Mouse (Mus musculus): ENCODE data around the gene Abcf3. TPM values are rescaled to one million over a fixed set of nuclear protein-coding genes. Genes with fewer than 3 reads are reported as not detected.

The Abcf3 gene
- polyA plus RNA-seq, 1 experiment from 2014 or later = 50.9 TPM

DNA sequence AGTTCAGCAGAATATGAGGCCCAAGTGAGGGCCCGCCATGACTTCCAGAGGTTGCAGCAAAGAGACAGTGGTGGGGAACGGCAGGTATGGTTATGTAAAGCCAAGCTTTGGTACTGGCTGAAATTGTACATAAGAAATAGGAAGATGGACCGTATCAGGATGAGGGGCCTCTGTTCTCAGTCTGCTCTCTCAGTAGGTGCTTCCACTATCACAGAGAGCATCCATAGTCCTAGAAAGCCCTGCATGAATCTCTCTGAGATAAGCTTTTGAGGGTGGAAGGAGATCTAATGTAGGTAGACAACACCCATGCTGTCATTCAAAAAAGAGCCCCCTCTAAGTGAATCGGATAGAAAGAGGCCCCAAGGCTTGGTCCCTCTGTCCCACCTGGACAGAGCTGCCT lies 47.4 kb downstream of the Abcf3 start:
- H3K36me3 ChIP-seq (ENCODE audit: control insufficient read depth, insufficient read depth, low read length) = no peaks in the 10 kb centered on the region
- H3K9me3 ChIP-seq (ENCODE audit: control insufficient read depth, low read length) = no peaks in the 10 kb centered on the region
- 66% methylated on average over 4 of the region's 4 CpGs for whole genome bisulfite sequencing
- H3K4me3 ChIP-seq (ENCODE audit: low read depth, low read length) = no peak overlapping the region
- peak overlapping the region; percentile 27 for H3K4me2 ChIP-seq
- DNase-seq (ENCODE audit: low spot score) = no peak
- peak; percentile 52 for ATAC-seq (replicated peaks; ENCODE audit: low FRiP score)
- no peak overlapping the region for H3K9ac ChIP-seq (ENCODE audit: low read depth, low read length)
- H3K27me3 ChIP-seq (replicated peaks; ENCODE audit: control insufficient read depth, insufficient read depth, low read length) = peaks cover 38% of the 10 kb centered on the region
- peaks cover 31% of the 10 kb centered on the region for H3K4me1 ChIP-seq (replicated peaks; ENCODE audit: control insufficient read depth, insufficient read depth, low read length)
- no peak overlapping the region for H3K27ac ChIP-seq (ENCODE audit: low read depth, low read length)

DNA sequence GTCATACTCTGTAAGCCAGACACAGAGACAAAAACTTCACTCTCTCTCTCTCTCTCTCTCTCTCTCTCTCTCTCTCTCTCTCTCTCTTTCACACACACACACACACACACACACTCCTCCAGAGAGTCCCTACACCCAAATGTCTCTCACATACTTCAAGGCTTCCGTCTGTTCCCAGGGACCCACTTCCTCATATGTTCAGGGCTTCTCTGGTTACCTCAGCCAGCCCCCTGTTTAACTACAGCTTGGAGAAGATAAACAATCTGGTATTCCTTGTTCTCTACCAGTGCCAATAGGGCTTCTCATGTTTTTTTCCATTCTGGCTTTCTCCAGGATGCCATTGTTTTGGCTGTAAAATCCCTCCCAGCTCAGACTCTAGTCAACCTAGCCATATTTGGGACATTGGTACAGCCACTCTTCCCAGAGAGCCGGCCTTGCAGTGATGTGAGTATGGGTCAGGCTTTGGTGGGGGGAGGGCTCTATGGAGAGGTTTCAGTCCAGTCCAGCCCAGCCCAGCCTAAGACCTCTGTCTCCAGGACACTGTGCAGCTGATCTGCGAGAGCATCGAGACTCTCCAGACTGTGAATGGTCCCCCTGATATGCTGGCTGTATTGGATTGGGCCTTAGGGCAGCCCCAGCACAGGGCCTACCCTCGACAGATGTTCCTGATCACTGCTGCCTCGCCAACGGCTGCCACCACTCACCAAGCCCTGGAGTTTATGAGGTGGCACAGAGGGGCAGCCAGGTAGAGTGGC lies 48.5 kb downstream of the Abcf3 start:
- no peak for ATAC-seq (replicated peaks; ENCODE audit: low FRiP score)
- 61% methylated on average over 7 of the region's 7 CpGs for WGBS
- H3K27me3 ChIP-seq (replicated peaks; ENCODE audit: control insufficient read depth, insufficient read depth, low read length) = peaks cover 27% of the 10 kb centered on the region

DNA sequence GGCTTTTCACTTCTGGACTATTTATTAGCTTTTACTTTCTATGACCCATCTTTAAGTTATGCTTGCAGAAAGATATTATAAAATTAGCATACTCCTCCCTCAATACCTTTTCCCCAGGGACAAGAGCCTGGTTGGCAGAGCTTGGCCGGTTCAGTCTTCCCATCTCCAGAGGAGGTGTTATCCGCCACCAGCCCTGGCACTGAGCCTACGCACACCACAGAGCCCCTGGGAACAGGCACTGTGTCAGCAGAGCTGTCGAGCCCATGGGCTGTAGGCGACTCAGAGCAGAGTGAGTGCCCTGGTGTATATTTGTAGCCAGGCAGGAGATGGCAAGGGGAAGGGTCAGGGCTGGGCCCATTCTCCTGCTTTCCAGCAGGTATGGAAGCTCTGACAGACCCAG lies 52.1 kb downstream of the Abcf3 start:
- Histone ChIP-seq H3K4me2 (no peak overlapping the region), H3K27me3 (replicated peaks; ENCODE audit: control insufficient read depth, insufficient read depth, low read length) (no peaks in the 10 kb centered on the region), H3K27ac (ENCODE audit: low read depth, low read length) (no peak overlapping the region), H3K9ac (ENCODE audit: low read depth, low read length) (no peak overlapping the region), H3K4me1 (replicated peaks; ENCODE audit: control insufficient read depth, insufficient read depth, low read length) (peaks cover 11% of the 10 kb centered on the region), H3K4me3 (ENCODE audit: low read depth, low read length) (no peak overlapping the region), H3K9me3 (ENCODE audit: control insufficient read depth, low read length) (no peaks in the 10 kb centered on the region), H3K36me3 (ENCODE audit: control insufficient read depth, insufficient read depth, low read length) (peaks cover 9% of the 10 kb centered on the region)
- no peak for ATAC-seq (replicated peaks; ENCODE audit: low FRiP score)
- 68% methylated on average over 5 of the region's 5 CpGs for WGBS
- no peak for DNase-seq (ENCODE audit: low spot score)

More for the DNA sequence above, 48.5 kb downstream of the Abcf3 start:
- no peak overlapping the region for H3K4me2 ChIP-seq
- no peaks in the 10 kb centered on the region for H3K36me3 ChIP-seq (ENCODE audit: control insufficient read depth, insufficient read depth, low read length)
- no peak overlapping the region for H3K9ac ChIP-seq (ENCODE audit: low read depth, low read length)
- peaks cover 26% of the 10 kb centered on the region for H3K4me1 ChIP-seq (replicated peaks; ENCODE audit: control insufficient read depth, insufficient read depth, low read length)
- no peak for DNase-seq (ENCODE audit: low spot score)
- no peak overlapping the region for H3K27ac ChIP-seq (ENCODE audit: low read depth, low read length)
- no peaks in the 10 kb centered on the region for H3K9me3 ChIP-seq (ENCODE audit: control insufficient read depth, low read length)
- no peak overlapping the region for H3K4me3 ChIP-seq (ENCODE audit: low read depth, low read length)

DNA sequence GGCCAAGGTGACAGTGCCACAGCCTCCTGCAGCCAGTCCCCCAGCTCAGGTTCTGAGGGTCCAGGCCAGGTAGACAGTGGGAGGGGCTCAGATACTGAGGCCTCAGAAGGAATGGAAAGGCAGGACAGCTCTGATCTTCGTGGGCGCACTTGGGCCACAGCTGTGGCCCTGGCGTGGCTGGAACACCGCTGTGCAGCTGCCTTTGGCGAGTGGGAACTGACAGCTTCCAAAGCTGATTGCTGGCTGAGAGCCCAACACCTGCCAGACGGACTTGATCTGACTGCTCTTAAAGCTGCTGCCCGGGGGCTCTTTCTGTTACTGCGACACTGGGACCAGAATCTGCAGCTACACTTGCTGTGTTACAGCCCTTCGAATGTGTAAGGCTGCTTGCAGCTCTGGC lies 56.3 kb downstream of the Abcf3 start:
- DNase-seq (ENCODE audit: low spot score) (no peak), ATAC-seq (replicated peaks; ENCODE audit: low FRiP score) (no peak)
- peaks cover 12% of the 10 kb centered on the region for H3K36me3 ChIP-seq (ENCODE audit: control insufficient read depth, insufficient read depth, low read length)
- H3K4me2 ChIP-seq = no peak overlapping the region
- WGBS = 87% methylated on average over 9 of the region's 9 CpGs
- H3K4me3 ChIP-seq (ENCODE audit: low read depth, low read length) = no peak overlapping the region
- H3K4me1 ChIP-seq (replicated peaks; ENCODE audit: control insufficient read depth, insufficient read depth, low read length) = peaks cover 3% of the 10 kb centered on the region
- no peaks in the 10 kb centered on the region for H3K9me3 ChIP-seq (ENCODE audit: control insufficient read depth, low read length)
- no peaks in the 10 kb centered on the region for H3K27me3 ChIP-seq (replicated peaks; ENCODE audit: control insufficient read depth, insufficient read depth, low read length)
- no peak overlapping the region for H3K27ac ChIP-seq (ENCODE audit: low read depth, low read length)
- no peak overlapping the region for H3K9ac ChIP-seq (ENCODE audit: low read depth, low read length)

DNA sequence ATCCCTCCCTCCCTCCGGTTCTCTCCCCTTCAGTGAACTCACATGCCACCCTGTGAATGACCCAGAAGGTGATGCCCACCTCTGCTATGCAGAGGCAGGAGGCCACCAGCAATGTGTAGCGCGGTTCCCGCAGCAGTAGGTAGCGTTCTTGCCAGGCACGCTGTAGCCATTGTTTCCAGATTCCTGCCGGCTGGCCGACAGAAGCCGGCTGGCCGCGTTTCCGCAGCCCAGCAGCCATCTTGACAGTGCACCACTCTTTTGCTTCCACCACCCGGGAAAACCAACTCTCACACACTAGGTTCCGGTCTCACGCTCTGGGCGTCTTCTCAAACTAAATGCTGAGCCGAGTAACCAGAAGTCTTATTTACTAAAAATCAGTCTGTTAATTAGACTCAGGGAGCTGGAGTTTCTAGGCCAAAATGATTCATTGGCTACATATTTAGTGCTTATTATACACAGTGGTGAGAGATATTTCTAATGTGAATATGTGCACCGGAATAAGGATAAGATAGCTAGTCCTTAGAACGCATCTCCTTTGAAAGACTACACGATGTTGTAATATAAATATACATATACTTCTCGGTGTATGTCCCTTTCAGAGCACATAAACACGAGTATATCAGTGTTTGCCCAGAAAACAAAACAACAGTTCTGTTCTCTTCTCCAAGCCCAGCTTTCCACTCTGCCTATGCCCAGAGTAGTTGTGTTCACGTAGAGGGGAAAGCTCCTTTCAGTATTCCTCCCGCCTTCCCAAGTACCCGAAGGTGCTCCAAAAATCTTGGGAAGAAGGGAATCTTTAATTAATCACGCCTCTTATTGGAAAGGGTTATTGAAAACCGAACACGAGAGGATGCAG lies 62.4 kb downstream of the Abcf3 start:
- peaks cover 5% of the 10 kb centered on the region for H3K36me3 ChIP-seq (ENCODE audit: control insufficient read depth, insufficient read depth, low read length)
- 1% methylated on average over 28 of the region's 28 CpGs for WGBS
- peak overlapping the region; percentile 70 for H3K27ac ChIP-seq (ENCODE audit: low read depth, low read length)
- peak; percentile 84 for DNase-seq (ENCODE audit: low spot score)
- H3K4me1 ChIP-seq (replicated peaks; ENCODE audit: control insufficient read depth, insufficient read depth, low read length) = peaks cover 12% of the 10 kb centered on the region
- no peaks in the 10 kb centered on the region for H3K27me3 ChIP-seq (replicated peaks; ENCODE audit: control insufficient read depth, insufficient read depth, low read length)
- peak overlapping the region; percentile 80 for H3K9ac ChIP-seq (ENCODE audit: low read depth, low read length)
- peak overlapping the region; percentile 88 for H3K4me2 ChIP-seq
- H3K9me3 ChIP-seq (ENCODE audit: control insufficient read depth, low read length) = no peaks in the 10 kb centered on the region
- peak overlapping the region; percentile 75 for H3K4me3 ChIP-seq (ENCODE audit: low read depth, low read length)
- peak; percentile 70 for ATAC-seq (replicated peaks; ENCODE audit: low FRiP score)

MicroRNAs encoded within 50 kb of the gene (microRNA counts, 519-probe panel; counts per million panel counts)
- 6,088 counts per million, percentile 68 among the panel's probes with 10 or more counts for microRNA mmu-miR-1224

Small RNA genes lying within 50 kb of the gene (microRNA-seq; reads per million reads assigned to microRNA genes)
- gene Mir1224 (ENCODE audit: borderline number of aligned reads) = 5.6 reads per million, percentile 15 among the genes with 10 or more reads in this experiment

Other genes with a start within 250 kb of the Abcf3 start
- gene Parl, start 246.2 kb upstream of the Abcf3 start, polyA plus RNA-seq (2014; fragmentation: Nextera tagmentation; extraction: Ambion mirVana) = 87.6 and 89.4 TPM in 2 replicates
- not detected in 2 replicates for gene Cyp2ab1, start 223.2 kb upstream of the Abcf3 start, polyA plus RNA-seq (2014; fragmentation: Nextera tagmentation; extraction: Ambion mirVana)
- gene Abcc5, start 122.2 kb upstream of the Abcf3 start, polyA plus RNA-seq (2014; fragmentation: Nextera tagmentation; extraction: Ambion mirVana) = 43.6 and 48.2 TPM in 2 replicates
- 125 and 132 TPM in 2 replicates for gene Eif2b5, start 49.8 kb upstream of the Abcf3 start, polyA plus RNA-seq (2014; fragmentation: Nextera tagmentation; extraction: Ambion mirVana)
- 18.9 and 20.3 TPM in 2 replicates for gene Dvl3, start 31.6 kb upstream of the Abcf3 start, polyA plus RNA-seq (2014; fragmentation: Nextera tagmentation; extraction: Ambion mirVana)
- gene Ap2m1, start 13.1 kb upstream of the Abcf3 start, polyA plus RNA-seq (2014; fragmentation: Nextera tagmentation; extraction: Ambion mirVana) = 519 and 569 TPM in 2 replicates
- gene Vwa5b2, start 40.9 kb downstream of the Abcf3 start, polyA plus RNA-seq (2014; fragmentation: Nextera tagmentation; extraction: Ambion mirVana) = 0.58 and 1.1 TPM in 2 replicates
- 42.7 and 44.6 TPM in 2 replicates for gene Eef1akmt4, start 63.0 kb downstream of the Abcf3 start, polyA plus RNA-seq (2014; fragmentation: Nextera tagmentation; extraction: Ambion mirVana)
- gene Gm49333, start 63.0 kb downstream of the Abcf3 start, polyA plus RNA-seq (2014; fragmentation: Nextera tagmentation; extraction: Ambion mirVana) = 0.05 TPM in 1 of 2 replicates, not detected in the other
- gene Alg3, start 63.2 kb downstream of the Abcf3 start, polyA plus RNA-seq (2014; fragmentation: Nextera tagmentation; extraction: Ambion mirVana) = 55.7 and 58.6 TPM in 2 replicates
- gene Camk2n2, start 72.7 kb downstream of the Abcf3 start, polyA plus RNA-seq (2014; fragmentation: Nextera tagmentation; extraction: Ambion mirVana) = 0.47 and 0.59 TPM in 2 replicates
- 0.90 and 0.97 TPM in 2 replicates for gene Ece2, start 81.3 kb downstream of the Abcf3 start, polyA plus RNA-seq (2014; fragmentation: Nextera tagmentation; extraction: Ambion mirVana)
- 354 and 386 TPM in 2 replicates for gene Psmd2, start 103.1 kb downstream of the Abcf3 start, polyA plus RNA-seq (2014; fragmentation: Nextera tagmentation; extraction: Ambion mirVana)
- 185 and 196 TPM in 2 replicates for gene Eif4g1, start 119.7 kb downstream of the Abcf3 start, polyA plus RNA-seq (2014; fragmentation: Nextera tagmentation; extraction: Ambion mirVana)
- 2.1 TPM in 2 replicates for gene Fam131a, start 144.7 kb downstream of the Abcf3 start, polyA plus RNA-seq (2014; fragmentation: Nextera tagmentation; extraction: Ambion mirVana)
- gene Polr2h, start 169.1 kb downstream of the Abcf3 start, polyA plus RNA-seq (2014; fragmentation: Nextera tagmentation; extraction: Ambion mirVana) = 124 and 127 TPM in 2 replicates
- 14.4 and 15.3 TPM in 2 replicates for gene Clcn2, start 169.2 kb downstream of the Abcf3 start, polyA plus RNA-seq (2014; fragmentation: Nextera tagmentation; extraction: Ambion mirVana)
- 0.77 and 0.93 TPM in 2 replicates for gene Chrd, start 184.6 kb downstream of the Abcf3 start, polyA plus RNA-seq (2014; fragmentation: Nextera tagmentation; extraction: Ambion mirVana)
- 4.1 and 4.3 TPM in 2 replicates for gene Thpo, start 185.9 kb downstream of the Abcf3 start, polyA plus RNA-seq (2014; fragmentation: Nextera tagmentation; extraction: Ambion mirVana)